Mouse (Mus musculus) liver, adult 2 months (tissue): ENCODE measurements around the gene E2f1.

ENCODE experiments used
- CTCF ChIP-seq: fragments of 200-500 bp; IDR thresholded peaks from 2 replicates; pipeline ENCODE4 v1.5.1; 2011; ENCODE audit warnings: low read depth, low read length, control low read depth
- POLR2A ChIP-seq: fragments of 200-500 bp; IDR thresholded peaks from 2 replicates; pipeline ENCODE4 v1.6.1; 2011; ENCODE audit warnings: low read length, control low read depth; ENCODE audit not compliant: insufficient read depth; ENCODE audit errors: extremely low read depth

- TF ChIP-seq CTCF: no peak
- TF ChIP-seq POLR2A: no peak
Observed at GRCm38 (mm10) chr2:154549127-154549885, 20.4 kb downstream of the E2f1 start.
